Mouse (Mus musculus): ENCODE data around the gene Gm19684.
"Not testable (repeated sequence)": the region's sequence is repeated elsewhere in the genome, so short reads cannot be mapped to it uniquely, and the experiment has no call there.

- TF ChIP-seq CTCF, EP300 (IDR thresholded peaks at IDR 0.05; ENCODE audit: low read depth): not testable (repeated sequence)
Observed at GRCm38 (mm10) chr17:36146937-36147336, 25.5 kb downstream of the Gm19684 start.
